Mouse (Mus musculus) retina, adult 2 months (tissue): Measurements from ENCODE around the gene Mpg.

ENCODE experiments used
- DNase-seq: peaks from one replicate; pipeline ENCODE4 v3.0.0-alpha.2; 2012; ENCODE audit warnings: low read depth, low spot score

The Mpg gene

DNA sequence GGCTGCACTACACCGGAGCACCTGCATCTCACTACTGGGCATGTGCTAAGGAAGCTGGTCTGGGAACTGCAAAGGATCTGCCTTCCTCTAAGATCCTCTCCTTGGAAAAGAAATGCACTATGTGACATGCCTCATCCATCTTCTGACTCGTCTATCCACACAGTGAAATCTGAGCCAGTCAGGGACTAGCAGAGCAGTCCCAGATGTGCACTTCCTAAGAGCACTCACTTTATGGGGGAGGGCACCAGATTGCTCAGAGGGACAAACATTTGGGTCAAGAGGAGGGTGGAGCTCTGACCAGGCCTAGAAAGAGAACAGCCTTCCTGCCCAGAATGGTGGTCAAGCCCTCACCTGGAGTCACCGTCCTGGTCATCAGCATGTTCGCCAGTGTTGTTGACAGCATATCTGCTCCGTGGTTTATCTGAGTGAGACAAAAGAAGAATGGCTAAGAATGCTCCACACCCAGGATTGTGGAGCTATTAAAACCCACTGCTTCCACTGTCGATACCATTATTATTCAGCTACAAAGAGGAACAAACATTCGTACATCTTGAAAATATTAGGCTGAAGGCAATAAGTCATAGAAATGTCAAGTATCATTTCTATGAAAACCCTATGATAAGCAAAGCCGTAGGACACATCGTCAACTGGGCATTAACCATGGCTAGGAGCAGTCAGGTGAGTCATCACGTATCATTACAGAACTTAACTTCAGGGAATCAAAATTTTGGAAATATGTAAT lies 36.5 kb downstream of the Mpg start:
- no peak for DNase-seq

- no peak for DNase-seq
Observed at GRCm38 (mm10) chr11:32265117-32265738, 38.9 kb downstream of the Mpg start.

DNA sequence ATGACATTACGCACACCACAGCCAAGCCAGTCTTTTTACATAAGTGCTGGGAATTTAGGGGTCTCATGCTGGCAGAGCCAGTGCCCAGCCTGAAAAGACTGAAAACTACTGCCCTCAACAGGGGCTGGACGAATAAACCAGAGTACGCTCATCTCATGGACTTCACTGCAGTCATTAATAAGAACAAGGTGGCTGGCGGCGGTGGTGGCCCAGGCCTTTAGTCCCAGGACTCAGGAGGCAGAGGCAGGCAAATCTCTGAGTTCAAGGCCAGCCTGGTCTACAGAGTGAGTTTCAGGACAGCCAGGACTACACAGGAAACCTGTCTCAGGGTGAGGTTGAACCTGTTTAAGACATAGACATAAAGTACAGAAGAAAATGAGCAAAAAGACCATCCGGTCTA lies 39.9 kb downstream of the Mpg start:
- DNase-seq = no peak

DNA sequence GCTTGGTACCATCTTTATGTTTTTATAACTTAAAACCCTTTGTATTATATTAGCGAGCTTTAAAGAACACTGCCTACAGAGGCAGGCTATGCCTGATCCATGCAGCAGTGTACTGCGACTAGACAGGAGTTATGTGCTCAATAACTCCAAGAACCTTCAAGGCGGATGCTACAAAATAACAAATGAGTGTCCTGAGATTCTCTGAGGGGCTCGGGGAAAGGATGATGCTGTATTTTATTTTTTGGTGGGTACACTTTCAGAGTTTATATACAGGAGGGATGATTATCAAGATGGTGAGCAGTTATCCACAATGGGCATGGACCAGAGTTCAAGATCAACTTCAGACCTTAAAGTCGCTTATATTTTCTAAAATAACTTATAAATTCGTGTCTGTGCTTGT lies 40.5 kb downstream of the Mpg start:
- DNase-seq = no peak

- DNase-seq = peak; percentile 83
Observed at GRCm38 (mm10) chr11:32267188-32267884, 41.0 kb downstream of the Mpg start, which contains the start of gene Nprl3. Gene Nprl3, minus strand, starts transcription at chr11:32267707.

- DNase-seq = no peak
Observed at GRCm38 (mm10) chr11:32267964-32268363, 41.7 kb downstream of the Mpg start.

DNA sequence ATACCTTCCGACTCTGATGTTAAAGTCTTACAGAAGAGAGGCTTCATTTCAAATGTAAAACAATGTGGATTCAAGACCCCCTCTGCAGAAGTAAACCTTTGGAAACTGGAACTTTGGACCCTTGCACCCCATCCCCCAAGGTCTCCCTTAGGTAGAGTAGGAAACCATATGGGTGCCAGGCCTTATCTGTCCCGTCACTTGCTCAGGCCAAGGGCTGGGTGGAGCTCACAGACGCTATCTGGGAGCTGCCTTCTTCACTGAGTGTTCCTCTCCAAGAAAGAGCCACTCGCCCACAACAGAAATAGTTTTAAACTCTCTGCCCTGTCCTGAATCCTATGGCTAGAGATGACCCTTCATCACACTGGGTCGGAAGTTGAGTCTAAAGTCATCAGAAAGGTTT lies 42.6 kb downstream of the Mpg start:
- no peak for DNase-seq

GRCm38 (mm10) chr11:32271178-32271577 lies 44.9 kb downstream of the Mpg start:
- no peak for DNase-seq

- no peak for DNase-seq
Observed at GRCm38 (mm10) chr11:32276347-32276746, 50.0 kb downstream of the Mpg start, which contains the start of gene Hba-x. Gene Hba-x, plus strand, starts transcription at chr11:32276400.

DNA sequence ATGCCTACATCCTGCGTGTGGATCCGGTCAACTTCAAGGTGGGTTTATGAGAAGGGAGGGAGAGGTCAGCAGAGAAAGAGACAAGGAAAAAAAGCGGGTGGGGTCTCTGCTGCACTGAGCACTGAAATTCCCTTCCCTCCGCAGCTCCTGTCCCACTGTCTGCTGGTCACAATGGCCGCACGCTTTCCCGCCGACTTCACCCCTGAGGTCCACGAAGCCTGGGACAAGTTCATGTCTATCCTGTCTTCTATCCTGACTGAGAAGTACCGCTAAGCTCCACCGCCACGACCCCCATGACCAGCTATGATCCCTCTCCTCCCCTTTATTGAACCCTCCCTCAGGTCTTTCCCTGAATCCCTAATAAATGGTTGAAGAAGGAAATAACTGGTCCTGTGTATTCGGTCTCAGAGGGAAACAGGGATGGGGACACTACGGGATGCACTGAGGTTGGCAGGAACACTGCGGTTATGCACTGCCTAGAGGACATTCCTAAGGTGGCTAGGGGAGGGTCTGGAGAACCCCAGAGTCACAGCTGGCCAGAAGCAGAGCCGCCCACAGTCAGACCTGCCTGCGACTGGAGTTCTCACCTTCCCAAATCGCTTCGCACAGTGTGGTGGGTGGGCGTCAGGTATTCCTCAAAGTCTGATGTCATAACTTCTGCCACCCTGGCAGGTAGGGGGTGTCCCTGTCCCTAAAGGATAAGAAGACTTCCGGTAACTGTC lies 51.6 kb downstream of the Mpg start:
- no peak for DNase-seq

DNA sequence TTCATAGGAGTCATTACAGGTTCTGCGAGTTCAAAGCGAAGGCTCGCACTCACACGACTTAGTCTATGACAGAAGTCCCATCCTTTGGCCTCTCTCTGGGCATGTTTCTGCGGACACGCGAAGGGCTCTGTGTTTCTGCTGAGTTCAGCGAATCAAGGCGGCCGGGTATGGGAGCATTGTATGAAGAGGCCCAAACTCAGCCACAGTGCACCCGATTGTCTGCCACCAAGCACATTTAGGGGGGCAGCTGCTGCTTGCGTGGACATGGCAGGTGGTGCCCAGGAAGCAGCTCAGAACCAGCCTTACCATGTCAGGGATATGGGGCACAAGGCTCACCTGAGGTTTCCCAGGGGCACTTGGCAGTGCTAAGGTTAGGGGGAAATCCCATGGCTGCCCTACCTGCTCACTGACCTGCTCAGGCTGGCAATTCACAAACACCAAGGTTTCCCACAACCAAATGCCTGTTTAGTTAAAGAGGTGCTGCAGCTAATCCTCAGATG lies 52.2 kb downstream of the Mpg start:
- DNase-seq = no peak

- DNase-seq = no peak
Observed at GRCm38 (mm10) chr11:32280646-32281045, 54.3 kb downstream of the Mpg start.

DNA sequence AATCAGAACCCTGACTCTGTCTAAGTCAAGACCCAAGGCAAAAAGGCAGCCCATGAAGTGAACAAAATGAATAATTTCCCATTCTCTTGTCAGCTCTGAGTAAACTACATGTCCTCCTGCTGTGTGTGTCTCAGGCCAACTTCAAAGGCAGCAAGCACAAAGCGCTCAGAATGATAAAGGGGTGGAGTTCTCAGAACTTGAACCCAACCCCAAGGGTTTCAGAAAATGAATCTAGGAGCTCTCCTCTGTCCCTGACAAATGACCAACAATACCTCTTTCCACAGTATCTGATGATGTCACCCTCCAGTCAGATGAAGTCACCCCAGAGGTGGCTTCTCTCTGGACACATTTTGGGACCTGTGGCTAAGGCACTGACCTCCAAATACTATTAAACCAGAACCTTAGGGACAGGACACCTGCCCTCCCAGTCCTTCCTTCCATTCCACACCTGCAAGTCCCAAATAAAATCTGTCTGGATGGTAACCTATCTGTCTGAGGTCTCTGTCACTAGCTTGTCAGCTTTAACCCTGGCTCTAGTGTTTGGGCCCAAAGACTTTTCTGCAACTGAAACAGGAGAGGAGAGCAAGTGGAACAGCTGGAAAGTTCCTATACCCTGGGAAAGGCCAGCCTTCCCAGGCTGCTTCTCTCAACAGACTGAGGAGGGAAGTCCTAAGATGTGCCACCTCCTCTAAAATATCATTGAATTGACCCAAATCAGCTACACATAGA lies 55.3 kb downstream of the Mpg start:
- DNase-seq = no peak
